Mouse (Mus musculus) ES-E14 (cell line): ENCODE data around the gene Hspa2. TPM values are rescaled to one million over a fixed set of nuclear protein-coding genes. Genes with fewer than 3 reads are reported as not detected.

Experiments used
- DNase-seq: peaks from one replicate; pipeline ENCODE4 v3.0.0-alpha.2; 2013; ENCODE audit warnings: low read depth, low spot score
- H3K27ac ChIP-seq: 2 replicates; pipeline ENCODE4 v1.5.1; 2012; ENCODE audit warnings: low read depth, mild to moderate bottlenecking, low read length, moderate library complexity, mixed read lengths; ENCODE audit not compliant: poor library complexity, insufficient read depth, severe bottlenecking
- H3K36me3 ChIP-seq: 2 replicates; pipeline ENCODE4 v1.6.1; 2012; ENCODE audit warnings: mild to moderate bottlenecking, low read length, moderate library complexity, mixed read lengths; ENCODE audit not compliant: control insufficient read depth, poor library complexity, insufficient read depth, severe bottlenecking
- H3K4me1 ChIP-seq, 2 experiments: fragments of 150-350 bp in 1 of 2; sonication (generic) in 1 of 2; 2 replicates each; pipeline ENCODE4 v1.6.1; 2012; ENCODE audit warnings: low read length in 2 of 2, mild to moderate bottlenecking in 1 of 2, mixed read lengths in 1 of 2; ENCODE audit not compliant: control insufficient read depth in 2 of 2, insufficient read depth in 2 of 2, poor library complexity in 1 of 2
- H3K4me3 ChIP-seq, 2 experiments: fragments of 150-350 bp in 1 of 2; sonication (generic) in 1 of 2; 2 replicates each; pipeline ENCODE4 v1.5.1; 2012; ENCODE audit warnings: low read length in 2 of 2, low read depth in 1 of 2, mild to moderate bottlenecking in 1 of 2, mixed read lengths in 1 of 2; ENCODE audit not compliant: insufficient read depth in 1 of 2, poor library complexity in 1 of 2, severe bottlenecking in 1 of 2
- H3K9ac ChIP-seq: 2 replicates; pipeline ENCODE4 v1.6.1; 2012; ENCODE audit warnings: low read depth, mild to moderate bottlenecking, low read length, mixed read lengths; ENCODE audit not compliant: poor library complexity, insufficient read depth, severe bottlenecking
- H3K9me3 ChIP-seq: fragments of 150-350 bp; sonication (generic); 2 replicates; pipeline ENCODE4 v1.6.1; 2012; ENCODE audit warnings: low read depth, mild to moderate bottlenecking, low read length; ENCODE audit not compliant: control insufficient read depth, insufficient read depth
- CHD2 ChIP-seq: IDR thresholded peaks from 2 replicates; pipeline ENCODE4 v1.6.1; 2014; ENCODE audit warnings: mild to moderate bottlenecking, low read depth, low read length, inconsistent platforms
- HCFC1 ChIP-seq: IDR thresholded peaks from 2 replicates; pipeline ENCODE4 v1.6.1; 2012; ENCODE audit warnings: low read length, inconsistent platforms, borderline replicate concordance; ENCODE audit not compliant: insufficient read depth
- MAFK ChIP-seq: IDR thresholded peaks from 2 replicates; pipeline ENCODE4 v1.6.1; 2014; ENCODE audit warnings: mild to moderate bottlenecking, low read depth, low read length, inconsistent platforms; ENCODE audit not compliant: insufficient read depth
- ZC3H11A ChIP-seq: IDR thresholded peaks from 2 replicates; pipeline ENCODE4 v1.6.1; 2012; ENCODE audit warnings: low read depth, mild to moderate bottlenecking, inconsistent platforms, low read length, borderline replicate concordance
- ZNF384 ChIP-seq: IDR thresholded peaks from 2 replicates; pipeline ENCODE4 v1.6.1; 2012; ENCODE audit warnings: low read depth, low read length, inconsistent platforms
- in situ Hi-C, 2 experiments: fragments of 600-800 bp; cut with MboI; formaldehyde crosslinking; loops; one replicate each; pipeline ENCODE4 v1.15.1; 2025; ENCODE audit warnings: low sequenced_read_pairs in 2 of 2, inconsistent platforms in 1 of 2; ENCODE audit not compliant: unreplicated experiment in 2 of 2
- total RNA-seq: library from RNA; depleted of rRNA; stranded (reverse); fragments of 300-350 nt; gene quantifications from 2 replicates; pipeline ENCODE4 v1.2.3, GENCODE M21; 2012; rRNA removed

Hspa2 gene
- 8.1 and 9.2 TPM in 2 replicates for total RNA-seq

GRCm38 (mm10) chr12:76403886-76404537, at the start of gene Hspa2:
Hspa2 (plus strand) TSS chr12:76404176.
- in situ Hi-C loops, result no loop called here
- no peak for TF ChIP-seq ZC3H11A
- 0 out of 2 replicates have a peak, but pooled peaks have one; percentile 52 for TF ChIP-seq HCFC1
- TF ChIP-seq CHD2, result peak; percentile 85
- no peaks in the 10 kb centered on the region for H3K36me3 ChIP-seq

GRCm38 (mm10) chr12:76360868-76361267, 43.1 kb upstream of the Hspa2 start:
- no peak overlapping the region for H3K9ac ChIP-seq
- in situ Hi-C loops, result no loop called here

More at GRCm38 (mm10) chr12:76403886-76404537, at the start of gene Hspa2:
- Histone ChIP-seq H3K4me1 (peaks cover 2 to 13% of the 10 kb centered on the region in 2 experiments; a peak in 2 of 4 replicates), H3K9me3 (no peaks in the 10 kb centered on the region), H3K9ac (peak within 1 kb of the TSS; percentile 74), H3K27ac (no peak within 1 kb of the TSS), H3K4me3 (peak within 1 kb of the TSS; percentile 78 to 83)
- DNase-seq, result peak; percentile 99

GRCm38 (mm10) chr12:76361405-76362302, 42.3 kb upstream of the Hspa2 start:
- H3K9ac ChIP-seq, result no peak overlapping the region
- H3K4me3 ChIP-seq, result no peak overlapping the region
- no peaks in the 10 kb centered on the region; the same call in 1 of the 2 replicates for H3K36me3 ChIP-seq
- no peak for DNase-seq
- H3K27ac ChIP-seq, result no peak overlapping the region
- no peak for TF ChIP-seq ZC3H11A
- no peak for TF ChIP-seq CHD2
- no peak for TF ChIP-seq HCFC1
- no peak for TF ChIP-seq MAFK
- no peak for TF ChIP-seq ZNF384
- H3K4me1 ChIP-seq, result peaks cover 0 to 2% of the 10 kb centered on the region in 2 experiments; a peak in 1 of 4 replicates
- H3K9me3 ChIP-seq, result no peaks in the 10 kb centered on the region
- in situ Hi-C loops, result no loop called here

More at GRCm38 (mm10) chr12:76360868-76361267, 43.1 kb upstream of the Hspa2 start:
- TF ChIP-seq HCFC1 (no peak), MAFK (no peak), CHD2 (no peak), ZNF384 (no peak), ZC3H11A (no peak)
- H3K36me3 ChIP-seq, result no peaks in the 10 kb centered on the region; the same call in 1 of the 2 replicates
- H3K4me3 ChIP-seq, result no peak overlapping the region
- no peak for DNase-seq
- peaks cover 0 to 2% of the 10 kb centered on the region in 2 experiments; a peak in 1 of 4 replicates for H3K4me1 ChIP-seq
- no peaks in the 10 kb centered on the region for H3K9me3 ChIP-seq
- no peak overlapping the region for H3K27ac ChIP-seq

- in situ Hi-C loops, result no loop called here
- no peak for DNase-seq
- H3K4me1 ChIP-seq, result peaks cover 0 to under 1% of the 10 kb centered on the region in 2 experiments; a peak in 1 of 4 replicates
- no peak for TF ChIP-seq ZC3H11A
- TF ChIP-seq CHD2, result no peak
- no peaks in the 10 kb centered on the region for H3K9me3 ChIP-seq
- no peak overlapping the region for H3K9ac ChIP-seq
- no peak overlapping the region for H3K27ac ChIP-seq
- H3K36me3 ChIP-seq, result no peaks in the 10 kb centered on the region; the same call in 1 of the 2 replicates
- H3K4me3 ChIP-seq, result no peak overlapping the region
These were observed 41.7 kb upstream of the Hspa2 start for GRCm38 (mm10) chr12:76362303-76362676.
